Mouse (Mus musculus): Measurements from ENCODE around the gene Slc6a4. TPM values are rescaled to one million over a fixed set of nuclear protein-coding genes. Genes with fewer than 3 reads are reported as not detected.
"Not testable (repeated sequence)": the region's sequence is repeated elsewhere in the genome, so short reads cannot be mapped to it uniquely, and the experiment has no call there.

The Slc6a4 gene
- polyA plus RNA-seq, 1 experiment from 2014 or later = 0.49 TPM

DNA sequence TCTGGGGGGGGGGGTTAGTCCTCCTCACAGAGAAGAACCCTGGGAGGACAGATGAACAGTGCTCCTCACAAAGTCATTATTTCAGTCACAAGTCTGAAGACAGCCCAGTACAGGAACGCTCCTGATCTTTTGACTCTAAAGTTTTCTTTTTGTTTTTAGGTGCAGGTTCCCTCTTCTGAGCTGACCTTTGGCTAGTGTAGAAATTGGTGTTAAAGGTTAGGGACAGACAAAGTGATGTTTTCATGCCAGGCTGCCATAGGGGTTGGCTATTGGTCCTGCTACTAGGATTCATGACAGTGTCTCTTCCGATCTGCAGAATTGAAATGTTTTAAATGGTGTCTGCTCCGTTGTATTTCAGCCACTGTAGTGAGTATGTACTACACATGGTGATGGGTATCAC lies 29.8 kb downstream of the Slc6a4 start:
- WGBS = 88% methylated on average over 3 of the region's 3 CpGs
- no peak for ATAC-seq (ENCODE audit: low FRiP score, low read depth)
- no peaks in the 10 kb centered on the region for H3K27me3 ChIP-seq (replicated peaks)

DNA sequence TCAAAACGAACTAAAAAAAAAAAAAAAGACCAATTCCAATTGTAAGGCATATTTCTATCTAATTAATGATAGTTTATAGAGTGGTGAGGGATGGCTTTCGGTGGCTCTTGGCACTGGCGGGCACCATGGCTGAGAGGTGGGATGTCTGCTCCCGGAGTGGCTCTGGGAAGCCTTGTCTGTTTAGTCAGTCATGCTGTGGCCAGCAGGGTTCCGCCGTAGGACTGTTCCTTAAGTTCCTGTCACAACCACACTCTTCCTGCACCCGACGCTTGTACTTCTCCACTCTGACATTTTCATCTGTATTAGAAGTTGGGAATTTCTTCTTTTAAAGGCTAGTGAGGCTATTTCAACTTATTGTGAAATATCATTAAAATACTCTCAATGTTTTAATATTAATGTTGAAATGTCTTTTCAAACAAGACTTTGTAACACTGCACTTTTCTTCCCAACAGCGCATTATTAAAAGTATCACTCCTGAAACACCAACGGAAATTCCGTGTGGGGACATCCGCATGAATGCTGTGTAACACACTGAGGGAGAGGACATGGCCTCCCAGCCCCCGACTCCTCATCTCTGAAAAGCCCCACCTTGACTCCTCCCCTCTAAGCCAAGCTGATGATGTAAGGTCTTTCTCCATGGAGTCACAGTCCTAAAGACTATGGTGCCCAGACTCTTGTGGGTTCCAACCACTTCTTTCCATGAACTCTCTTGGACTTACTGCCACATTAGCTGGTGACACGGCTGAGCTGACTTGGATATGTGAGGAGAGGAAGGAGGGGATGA lies 32.9 kb downstream of the Slc6a4 start:
- Histone ChIP-seq H3K9ac (no peak overlapping the region), H3K4me1 (no peaks in the 10 kb centered on the region), H3K4me3 (no peak overlapping the region), H3K36me3 (no peaks in the 10 kb centered on the region), H3K27me3 (replicated peaks) (no peaks in the 10 kb centered on the region), H3K4me2 (replicated peaks) (no peak overlapping the region), H3K27ac (no peak overlapping the region), H3K9me3 (no peaks in the 10 kb centered on the region)
- ATAC-seq (ENCODE audit: low FRiP score, low read depth) = no peak
- 81% methylated on average over 14 of the region's 14 CpGs for WGBS

More for the DNA sequence above, 29.8 kb downstream of the Slc6a4 start:
- no peaks in the 10 kb centered on the region for H3K4me1 ChIP-seq
- H3K4me3 ChIP-seq = no peak overlapping the region
- no peak overlapping the region for H3K4me2 ChIP-seq (replicated peaks)
- H3K36me3 ChIP-seq = no peaks in the 10 kb centered on the region
- no peak overlapping the region for H3K27ac ChIP-seq
- no peaks in the 10 kb centered on the region for H3K9me3 ChIP-seq
- H3K9ac ChIP-seq = no peak overlapping the region

GRCm38 (mm10) chr11:77041891-77042290 lies 43.5 kb downstream of the Slc6a4 start:
- H3K4me3 ChIP-seq = no peak overlapping the region
- no peak overlapping the region for H3K9ac ChIP-seq
- H3K9me3 ChIP-seq = no peaks in the 10 kb centered on the region
- H3K4me2 ChIP-seq (replicated peaks) = no peak overlapping the region
- H3K27ac ChIP-seq = no peak overlapping the region
- no peak for ATAC-seq (ENCODE audit: low FRiP score, low read depth)
- H3K36me3 ChIP-seq = peaks cover 16% of the 10 kb centered on the region
- WGBS = 86% methylated on average over 4 of the region's 4 CpGs
- no peaks in the 10 kb centered on the region for H3K4me1 ChIP-seq
- H3K27me3 ChIP-seq (replicated peaks) = no peaks in the 10 kb centered on the region

DNA sequence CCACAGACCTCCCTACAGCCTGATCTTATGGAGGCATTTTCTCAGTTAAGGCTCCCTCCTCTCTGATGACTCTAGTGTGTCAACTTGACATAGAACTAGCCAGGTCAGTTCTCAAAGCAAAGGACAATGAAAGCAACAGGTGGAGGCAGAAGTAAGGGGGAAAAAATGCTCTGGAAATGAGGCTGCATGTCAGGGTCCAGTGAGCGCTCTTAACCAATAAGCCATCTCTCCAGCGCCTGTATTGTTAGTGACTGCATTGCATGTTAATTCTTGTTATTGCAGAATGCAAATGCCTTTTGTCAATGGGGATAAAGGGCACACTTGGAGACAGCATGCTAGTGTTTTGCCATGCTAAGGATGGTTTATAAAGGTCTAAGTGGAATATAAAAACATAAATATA lies 44.4 kb downstream of the Slc6a4 start:
- H3K36me3 ChIP-seq = peaks cover 17% of the 10 kb centered on the region
- H3K4me3 ChIP-seq = no peak overlapping the region
- no peak for ATAC-seq (ENCODE audit: low FRiP score, low read depth)
- no peak overlapping the region for H3K4me2 ChIP-seq (replicated peaks)
- H3K9me3 ChIP-seq = no peaks in the 10 kb centered on the region
- H3K27ac ChIP-seq = no peak overlapping the region
- H3K9ac ChIP-seq = no peak overlapping the region
- no peaks in the 10 kb centered on the region for H3K4me1 ChIP-seq
- no peaks in the 10 kb centered on the region for H3K27me3 ChIP-seq (replicated peaks)
- 81% methylated on average over 2 of the region's 2 CpGs for WGBS

GRCm38 (mm10) chr11:77061951-77062350 lies 63.5 kb downstream of the Slc6a4 start:
- no peaks in the 10 kb centered on the region for H3K4me1 ChIP-seq
- ATAC-seq (ENCODE audit: low FRiP score, low read depth) = no peak
- H3K4me3 ChIP-seq = no peak overlapping the region
- no peaks in the 10 kb centered on the region for H3K36me3 ChIP-seq
- WGBS = 70% methylated on average over 5 of the region's 5 CpGs
- no peaks in the 10 kb centered on the region for H3K9me3 ChIP-seq
- H3K4me2 ChIP-seq (replicated peaks) = no peak overlapping the region
- no peak overlapping the region for H3K27ac ChIP-seq
- no peak overlapping the region for H3K9ac ChIP-seq
- H3K27me3 ChIP-seq (replicated peaks) = no peaks in the 10 kb centered on the region

DNA sequence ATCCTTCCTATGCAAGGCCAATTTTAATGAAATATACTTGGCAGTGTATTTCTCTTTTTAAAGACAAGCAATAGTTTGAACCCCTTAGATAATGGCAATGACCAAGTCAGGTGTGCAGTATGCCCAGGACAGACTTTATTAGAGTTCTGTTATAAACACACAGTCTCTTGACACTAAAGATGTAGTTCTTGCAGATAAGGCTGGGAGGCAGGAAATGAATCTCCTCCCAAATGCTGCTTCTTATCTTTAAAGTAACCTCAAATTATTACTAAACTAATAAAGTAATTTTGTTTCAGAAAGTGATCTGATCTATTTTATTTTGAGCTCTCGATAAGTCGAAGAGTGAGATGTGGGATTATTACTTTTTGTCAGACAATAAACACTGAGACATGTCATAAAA lies 65.0 kb downstream of the Slc6a4 start:
- Histone ChIP-seq H3K27me3 (replicated peaks) (no peaks in the 10 kb centered on the region), H3K4me2 (replicated peaks) (no peak overlapping the region), H3K27ac (no peak overlapping the region), H3K4me1 (no peaks in the 10 kb centered on the region), H3K9me3 (no peaks in the 10 kb centered on the region), H3K4me3 (no peak overlapping the region), H3K36me3 (no peaks in the 10 kb centered on the region), H3K9ac (no peak overlapping the region)
- ATAC-seq (ENCODE audit: low FRiP score, low read depth) = no peak
- 97% methylated on average over 2 of the region's 2 CpGs for WGBS

DNA sequence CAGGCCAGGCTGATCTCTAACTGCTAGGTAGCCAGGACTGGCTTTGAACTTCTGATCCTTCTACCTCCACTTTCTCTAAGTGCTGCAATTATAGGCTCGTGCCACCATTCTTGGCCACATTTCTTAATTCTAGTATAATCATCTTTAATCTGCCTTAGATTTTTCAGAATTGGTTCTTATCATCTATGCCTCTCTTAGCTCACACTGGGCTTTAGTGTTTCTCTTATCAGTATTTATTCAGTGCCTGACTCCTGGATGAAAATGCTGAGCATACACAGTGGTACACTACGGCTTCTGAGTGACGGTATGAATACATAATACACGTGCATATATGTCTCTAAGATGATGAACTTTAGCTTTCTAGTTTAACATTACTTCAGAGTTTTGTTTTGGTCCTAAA lies 70.4 kb downstream of the Slc6a4 start:
- H3K27me3 ChIP-seq (replicated peaks) = no peaks in the 10 kb centered on the region
- H3K9me3 ChIP-seq = no peaks in the 10 kb centered on the region
- no peaks in the 10 kb centered on the region for H3K4me1 ChIP-seq
- peaks cover 4% of the 10 kb centered on the region for H3K36me3 ChIP-seq
- H3K4me2 ChIP-seq (replicated peaks) = no peak overlapping the region
- WGBS = 96% methylated on average over 4 of the region's 4 CpGs
- no peak for ATAC-seq (ENCODE audit: low FRiP score, low read depth)
- no peak overlapping the region for H3K27ac ChIP-seq
- H3K4me3 ChIP-seq = no peak overlapping the region
- no peak overlapping the region for H3K9ac ChIP-seq

DNA sequence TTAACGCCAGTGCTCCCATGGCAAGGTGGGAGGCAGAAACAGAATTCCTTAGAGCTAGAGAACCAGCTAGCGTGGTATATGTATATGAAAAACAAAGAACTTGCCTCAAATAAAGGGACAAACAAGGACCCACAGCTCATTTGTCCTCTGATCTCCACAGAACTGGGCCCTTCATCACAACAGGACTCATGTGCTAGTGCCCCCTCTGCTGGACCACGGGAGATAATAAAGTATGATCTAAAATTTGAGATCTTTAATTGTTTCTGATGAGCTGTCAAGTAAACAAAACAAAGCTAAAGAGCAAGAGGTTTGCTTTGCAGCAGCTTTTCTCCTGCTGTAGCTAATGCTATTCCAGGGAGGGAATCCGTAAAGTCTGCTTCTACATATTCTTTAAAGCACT lies 72.3 kb downstream of the Slc6a4 start:
- WGBS = 79% methylated on average over 4 of the region's 4 CpGs
- ATAC-seq (ENCODE audit: low FRiP score, low read depth) = no peak
- Histone ChIP-seq H3K4me1 (no peaks in the 10 kb centered on the region), H3K36me3 (peaks cover 20% of the 10 kb centered on the region), H3K27me3 (replicated peaks) (no peaks in the 10 kb centered on the region), H3K9me3 (no peaks in the 10 kb centered on the region), H3K4me3 (no peak overlapping the region), H3K9ac (no peak overlapping the region), H3K27ac (no peak overlapping the region), H3K4me2 (replicated peaks) (no peak overlapping the region)

DNA sequence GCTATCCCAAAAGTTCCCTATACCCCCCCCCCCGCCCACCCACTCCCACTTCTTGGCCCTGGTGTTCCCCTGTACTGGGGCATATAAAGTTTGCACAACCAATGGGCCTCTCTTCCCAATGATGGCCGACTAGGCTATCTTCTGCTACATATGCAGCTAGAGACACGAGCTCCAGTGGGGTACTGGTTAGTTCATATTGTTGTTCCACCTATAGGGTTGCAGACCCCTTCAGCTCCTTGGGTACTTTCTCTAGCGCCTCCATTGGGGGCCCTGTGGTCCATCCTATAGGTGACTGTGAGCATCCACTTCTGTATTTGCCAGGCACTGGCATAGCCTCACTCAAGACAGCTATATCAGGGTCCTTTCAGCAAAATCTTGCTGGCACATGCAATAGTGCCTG lies 78.9 kb downstream of the Slc6a4 start:
- ATAC-seq (ENCODE audit: low FRiP score, low read depth); H3K9me3 ChIP-seq; H3K4me1 ChIP-seq; H3K27me3 ChIP-seq (replicated peaks); H3K27ac ChIP-seq: not testable (repeated sequence)
- WGBS = 69% methylated on average over 4 of the region's 4 CpGs
- Histone ChIP-seq H3K36me3 (peaks cover 21% of the 10 kb centered on the region), H3K9ac (peak overlapping the region; percentile 76), H3K4me3 (peak overlapping the region; percentile 70), H3K4me2 (replicated peaks) (peak overlapping the region; percentile 74)

DNA sequence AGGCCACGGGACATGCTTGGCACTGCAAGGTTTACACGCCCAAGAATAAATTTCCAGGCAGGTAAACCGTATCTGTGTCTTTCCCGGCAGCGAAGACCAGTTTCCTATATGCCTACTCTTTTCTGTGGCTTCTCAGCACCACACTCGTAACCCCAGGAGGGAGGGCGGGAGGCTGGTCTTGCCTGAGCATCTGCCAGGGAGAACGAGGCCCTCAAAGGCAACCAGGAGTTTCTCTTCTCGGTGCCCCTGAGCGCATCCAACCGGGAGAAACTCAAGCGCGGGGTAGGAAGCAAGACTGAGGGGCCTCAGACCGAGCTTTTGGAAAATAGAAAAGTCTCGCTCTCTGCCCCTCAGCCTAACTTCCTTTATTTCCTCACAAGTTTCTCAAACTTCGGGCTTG lies 79.4 kb downstream of the Slc6a4 start:
- Histone ChIP-seq H3K36me3 (peaks cover 19% of the 10 kb centered on the region), H3K27me3 (replicated peaks) (0 out of 2 replicates have a peak, but pooled peaks cover 4% of the 10 kb centered on the region), H3K9me3 (no peaks in the 10 kb centered on the region), H3K4me1 (0 out of 2 replicates have a peak, but pooled peaks cover 3% of the 10 kb centered on the region), H3K4me2 (replicated peaks) (peak overlapping the region; percentile 74), H3K9ac (peak overlapping the region; percentile 76), H3K27ac (peak overlapping the region; percentile 82; the same call in 1 of the 2 replicates), H3K4me3 (peak overlapping the region; percentile 70)
- 4% methylated on average over 16 of the region's 16 CpGs for WGBS
- ATAC-seq (ENCODE audit: low FRiP score, low read depth) = peak; percentile 68

DNA sequence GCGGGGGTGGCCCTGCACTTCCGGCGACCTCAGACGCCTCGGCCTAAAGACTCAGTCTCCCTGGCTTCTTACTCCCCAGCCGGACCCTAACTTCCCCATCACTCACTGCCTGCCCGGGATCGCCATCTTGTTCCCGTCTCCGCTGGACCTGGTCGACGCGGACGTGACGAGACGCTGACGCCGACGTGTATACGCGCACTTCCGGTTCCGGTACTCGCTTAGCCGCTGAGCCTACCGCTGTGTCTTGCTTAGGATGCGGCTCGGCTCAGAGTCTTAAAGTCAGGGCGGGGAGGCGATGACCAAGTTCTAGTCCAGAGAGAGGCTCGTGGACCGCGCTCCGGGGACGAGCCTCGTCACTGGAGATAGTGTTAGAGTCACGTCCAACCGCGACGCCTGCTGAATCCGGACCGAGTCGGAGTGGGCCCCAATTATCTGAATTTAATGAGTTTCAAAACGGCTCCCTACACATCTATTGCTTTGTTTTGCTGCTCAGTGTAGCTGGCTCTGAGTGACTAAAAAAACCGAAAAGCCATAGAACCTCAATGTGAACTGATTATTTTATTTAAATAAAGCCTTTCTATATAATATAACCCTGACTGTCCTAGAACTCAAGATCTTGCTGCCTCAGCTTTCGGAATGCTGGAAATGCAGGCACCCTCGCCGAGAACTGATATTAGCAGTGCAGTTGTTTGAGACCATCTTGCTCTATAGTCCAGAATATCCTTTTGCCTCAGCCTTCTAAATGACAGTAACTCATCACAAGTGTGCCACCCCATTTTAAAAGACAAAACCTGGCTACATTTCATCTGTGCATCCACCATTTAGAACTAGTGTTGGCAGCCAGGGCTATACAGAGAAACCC lies 80.1 kb downstream of the Slc6a4 start, which contains the start of gene Nsrp1:
Nsrp1 (minus strand) TSS at position 163 of the 862 bp plus-strand sequence.
- Histone ChIP-seq H3K9me3 (no peaks in the 10 kb centered on the region), H3K27me3 (replicated peaks) (0 out of 2 replicates have a peak, but pooled peaks cover 4% of the 10 kb centered on the region), H3K4me2 (replicated peaks) (peak within 1 kb of the TSS; percentile 74), H3K4me1 (0 out of 2 replicates have a peak, but pooled peaks cover 3% of the 10 kb centered on the region), H3K9ac (peak within 1 kb of the TSS; percentile 76), H3K36me3 (peaks cover 17% of the 10 kb centered on the region), H3K27ac (peak within 1 kb of the TSS; percentile 82), H3K4me3 (peak within 1 kb of the TSS; percentile 70)
- WGBS = 4% methylated on average over 48 of the region's 48 CpGs
- ATAC-seq (ENCODE audit: low FRiP score, low read depth) = peak; percentile 98

DNA sequence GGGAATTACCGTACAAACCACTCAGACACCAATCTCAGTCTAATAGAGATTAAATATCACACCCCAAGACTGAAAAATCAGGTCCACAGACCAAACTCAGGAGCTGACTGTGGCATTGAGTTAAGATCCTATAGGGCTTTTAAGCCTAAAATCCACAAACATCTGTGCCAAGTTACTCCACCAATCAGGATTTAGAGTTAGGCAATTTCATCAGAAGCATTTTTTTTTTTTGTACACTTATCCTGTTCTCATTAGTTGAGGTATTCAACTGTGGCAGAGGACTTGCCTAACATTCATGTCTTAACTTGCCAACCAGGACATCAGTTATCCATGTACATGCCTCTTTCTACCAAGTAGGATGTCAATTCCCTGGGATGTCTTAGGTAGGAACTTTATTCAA lies 81.0 kb downstream of the Slc6a4 start:
- 97% methylated on average over 1 of the region's 1 CpGs for WGBS
- no peak for ATAC-seq (ENCODE audit: low FRiP score, low read depth)
- H3K36me3 ChIP-seq = peaks cover 12% of the 10 kb centered on the region

More for the DNA sequence above, 81.0 kb downstream of the Slc6a4 start:
- Histone ChIP-seq H3K4me2 (replicated peaks) (no peak overlapping the region), H3K4me1 (0 out of 2 replicates have a peak, but pooled peaks cover 3% of the 10 kb centered on the region), H3K27ac (no peak overlapping the region), H3K9ac (no peak overlapping the region), H3K4me3 (no peak overlapping the region), H3K9me3 (no peaks in the 10 kb centered on the region), H3K27me3 (replicated peaks) (0 out of 2 replicates have a peak, but pooled peaks cover 4% of the 10 kb centered on the region)
